ENCODE assay signal across 25 mouse cellular contexts in the genomic region with DNA sequence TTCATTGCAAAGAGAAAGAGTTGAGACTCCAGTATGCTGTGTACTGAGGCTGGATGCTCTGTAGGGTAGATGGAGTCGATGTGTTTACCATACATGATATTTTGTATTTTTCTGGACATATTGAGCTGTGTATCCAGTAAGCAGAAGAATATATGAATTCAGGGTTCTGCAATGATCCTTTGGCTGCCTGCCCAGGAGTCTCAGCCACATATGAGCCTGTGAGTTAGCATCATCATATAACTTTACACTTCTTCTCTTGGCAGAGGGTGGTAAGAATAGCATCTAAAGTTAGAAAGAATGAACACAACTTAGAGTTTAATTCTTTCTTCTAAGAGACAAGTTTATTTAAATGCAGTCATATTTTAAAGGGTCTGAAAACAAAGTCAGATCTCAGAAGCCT.
A peak's percentile ranks its signal among the peaks of the same experiment; 100 is the strongest.
DNase-seq lines count a peak whose midpoint lies in the region; ATAC-seq lines count a peak whose summit lies in the region.
"Had no signal": no experiment of that assay in that cellular context is flagged by ENCODE, and none has a peak within 500 bp of the region (broad histone marks: within the 10 kb centered on the region; RNA-seq: fewer than 3 reads in every experiment).

No protein-coding gene starts in this region.

- H3K27me3 ChIP-seq in embryonic facial prominence, embryonic 14.5 days (replicated peaks; ENCODE audit: control insufficient read depth, insufficient read depth, low read length), result no peaks in the 10 kb centered on the region
- no peaks in the 10 kb centered on the region for H3K27me3 ChIP-seq in embryonic facial prominence, embryonic 10.5 days (replicated peaks; ENCODE audit: low read depth, poor library complexity, severe bottlenecking)
- H3K27me3 ChIP-seq: embryonic facial prominence, embryonic 13.5 days; forebrain, embryonic 13.5 days; heart, embryonic 13.5 days; hindbrain, embryonic 15.5 days; lung, embryonic 15.5 days; midbrain, embryonic 12.5 days had no signal

- no peak overlapping the region for H3K4me3 ChIP-seq in embryonic facial prominence, embryonic 14.5 days (ENCODE audit: low read depth, low read length)
- no peak overlapping the region for H3K4me3 ChIP-seq in embryonic facial prominence, embryonic 10.5 days
- H3K4me3 ChIP-seq: embryonic facial prominence, embryonic 13.5 days; forebrain, embryonic 13.5 days; heart, embryonic 13.5 days; hindbrain, embryonic 15.5 days; limb, embryonic 10.5 days; lung, embryonic 15.5 days; midbrain, embryonic 12.5 days had no signal

- no peaks in the 10 kb centered on the region for H3K9me3 ChIP-seq in embryonic facial prominence, embryonic 14.5 days (ENCODE audit: control insufficient read depth, low read length)
- no peaks in the 10 kb centered on the region for H3K9me3 ChIP-seq in embryonic facial prominence, embryonic 10.5 days
- H3K9me3 ChIP-seq: embryonic facial prominence, embryonic 13.5 days; forebrain, embryonic 13.5 days; heart, embryonic 13.5 days; hindbrain, embryonic 15.5 days; limb, embryonic 10.5 days; lung, embryonic 15.5 days; midbrain, embryonic 12.5 days had no signal

- H3K9ac ChIP-seq in embryonic facial prominence, embryonic 14.5 days (ENCODE audit: low read depth, low read length), result no peak overlapping the region
- H3K9ac ChIP-seq: embryonic facial prominence, embryonic 13.5 days; forebrain, embryonic 13.5 days; heart, embryonic 13.5 days; hindbrain, embryonic 15.5 days; lung, embryonic 15.5 days; midbrain, embryonic 12.5 days had no signal

- H3K4me2 ChIP-seq in embryonic facial prominence, embryonic 14.5 days (ENCODE audit: low read depth, low read length), result no peak overlapping the region
- H3K4me2 ChIP-seq: embryonic facial prominence, embryonic 13.5 days; forebrain, embryonic 13.5 days; heart, embryonic 13.5 days; hindbrain, embryonic 15.5 days; liver, embryonic 11.5 days; lung, embryonic 15.5 days; midbrain, embryonic 12.5 days had no signal

- WGBS in embryonic facial prominence, embryonic 14.5 days, result 80% methylated on average over 1 of the region's 1 CpGs
- 92% methylated on average over 1 of the region's 1 CpGs for WGBS in embryonic facial prominence, embryonic 10.5 days

- H3K36me3 ChIP-seq in embryonic facial prominence, embryonic 14.5 days (ENCODE audit: control insufficient read depth, insufficient read depth, low read length), result no peaks in the 10 kb centered on the region
- no peaks in the 10 kb centered on the region for H3K36me3 ChIP-seq in embryonic facial prominence, embryonic 10.5 days (replicated peaks)
- H3K36me3 ChIP-seq: embryonic facial prominence, embryonic 13.5 days; G1E; heart, embryonic 13.5 days; hindbrain, embryonic 15.5 days; limb, embryonic 10.5 days; lung, embryonic 15.5 days; midbrain, embryonic 12.5 days had no signal

- H3K27ac ChIP-seq in embryonic facial prominence, embryonic 14.5 days (replicated peaks; ENCODE audit: low read depth, low read length), result no peak overlapping the region
- no peak overlapping the region for H3K27ac ChIP-seq in embryonic facial prominence, embryonic 10.5 days (replicated peaks)
- H3K27ac ChIP-seq: embryonic facial prominence, embryonic 13.5 days; forebrain, embryonic 13.5 days; heart, embryonic 13.5 days; hindbrain, embryonic 15.5 days; limb, embryonic 10.5 days; lung, embryonic 15.5 days; macrophage; midbrain, embryonic 12.5 days had no signal

- no peaks in the 10 kb centered on the region for H3K4me1 ChIP-seq in embryonic facial prominence, embryonic 14.5 days (ENCODE audit: control insufficient read depth, insufficient read depth, low read length)
- no peaks in the 10 kb centered on the region for H3K4me1 ChIP-seq in embryonic facial prominence, embryonic 10.5 days
- H3K4me1 ChIP-seq: embryonic facial prominence, embryonic 13.5 days; forebrain, embryonic 13.5 days; heart, embryonic 13.5 days; hindbrain, embryonic 15.5 days; limb, embryonic 10.5 days; lung, embryonic 15.5 days; midbrain, embryonic 12.5 days had no signal

- peak; percentile 45 for DNase-seq in embryonic facial prominence, embryonic 14.5 days (ENCODE audit: low spot score)
- DNase-seq in embryonic facial prominence, embryonic 10.5 days (ENCODE audit: low spot score), result no peak
- DNase-seq in NIH3T3 (ENCODE audit: low read depth), result peak; percentile 4
- peak; percentile 16 to 22 for DNase-seq in frontal cortex, postnatal 25 days (ENCODE audit: low spot score in 2 of 2)
- DNase-seq in right cerebral cortex, adult 18-20 months, result peak; percentile 59
- DNase-seq in embryo, embryonic 9.5 days (ENCODE audit: extremely low spot score), result no peak
- DNase-seq in gastrocnemius, postnatal 25 days, result no peak
- DNase-seq in gastrocnemius, postnatal 4 days (ENCODE audit: low spot score in 2 of 2), result no peak
- DNase-seq: adrenal gland, adult 2 months; cerebellum, adult 18-20 months; heart, adult 11 months; heart, postnatal 36 days; kidney, adult 11 months; kidney, postnatal 14 days had no signal

- ATAC-seq in embryonic facial prominence, embryonic 14.5 days (ENCODE audit: low read depth), result no peak
- ATAC-seq: CD4-positive, CD25-positive, alpha-beta regulatory T cell, adult 4 months; forebrain, embryonic 13.5 days had no signal

Comparison
In these comparisons a context has a peak if more than half of its experiments do, and no peak if none do; other contexts are left out.
1. DNase-seq: peak in embryonic facial prominence, embryonic 14.5 days (single experiment), NIH3T3 (single experiment), frontal cortex, postnatal 25 days (2 of 2) and right cerebral cortex, adult 18-20 months (single experiment); none in embryonic facial prominence, embryonic 10.5 days (single experiment), embryo, embryonic 9.5 days (single experiment), gastrocnemius, postnatal 25 days (single experiment) and gastrocnemius, postnatal 4 days (0 of 2).